Mouse (Mus musculus): ENCODE data around the gene Mc1r.
A peak's percentile ranks its signal among the peaks of the same experiment; 100 is the strongest.
"Not testable (repeated sequence)": the region's sequence is repeated elsewhere in the genome, so short reads cannot be mapped to it uniquely, and the experiment has no call there.

Gene Mc1r

GRCm38 (mm10) chr8:123429722-123430013 lies 22.8 kb downstream of the Mc1r start:
- DNase-seq (ENCODE audit: extremely low spot score, low spot score), result not testable (repeated sequence)

- not testable (repeated sequence) for DNase-seq (ENCODE audit: extremely low spot score, low spot score)
Observed at GRCm38 (mm10) chr8:123430936-123431335, 24.0 kb downstream of the Mc1r start.

- no peak for DNase-seq (ENCODE audit: extremely low spot score, low spot score)
Observed at GRCm38 (mm10) chr8:123431616-123432365, 24.9 kb downstream of the Mc1r start.

- DNase-seq (ENCODE audit: extremely low spot score, low spot score), result no peak
Observed at GRCm38 (mm10) chr8:123432381-123432780, 25.5 kb downstream of the Mc1r start.

GRCm38 (mm10) chr8:123433241-123433974 lies 26.5 kb downstream of the Mc1r start:
- DNase-seq (ENCODE audit: extremely low spot score, low spot score), result not testable (repeated sequence)

GRCm38 (mm10) chr8:123441788-123442187 lies 34.9 kb downstream of the Mc1r start:
- no peak for DNase-seq (ENCODE audit: extremely low spot score, low spot score)

- no peak for DNase-seq (ENCODE audit: extremely low spot score, low spot score)
Observed at GRCm38 (mm10) chr8:123442351-123442750, 35.4 kb downstream of the Mc1r start.

GRCm38 (mm10) chr8:123442871-123443575 lies 36.1 kb downstream of the Mc1r start:
- DNase-seq (ENCODE audit: extremely low spot score, low spot score), result peak; percentile 93

- DNase-seq (ENCODE audit: extremely low spot score, low spot score), result no peak
Observed at GRCm38 (mm10) chr8:123443576-123443921, 36.6 kb downstream of the Mc1r start.

- DNase-seq (ENCODE audit: extremely low spot score, low spot score), result no peak
Observed at GRCm38 (mm10) chr8:123444131-123444530, 37.2 kb downstream of the Mc1r start.

- DNase-seq (ENCODE audit: extremely low spot score, low spot score), result no peak
Observed at GRCm38 (mm10) chr8:123445981-123446380, 39.1 kb downstream of the Mc1r start.

- no peak for DNase-seq (ENCODE audit: extremely low spot score, low spot score)
Observed at GRCm38 (mm10) chr8:123446799-123447198, 39.9 kb downstream of the Mc1r start.

- no peak for DNase-seq (ENCODE audit: extremely low spot score, low spot score)
Observed at GRCm38 (mm10) chr8:123450783-123451182, 43.9 kb downstream of the Mc1r start.

- not testable (repeated sequence) for DNase-seq (ENCODE audit: extremely low spot score, low spot score)
Observed at GRCm38 (mm10) chr8:123451747-123452146, 44.8 kb downstream of the Mc1r start.

GRCm38 (mm10) chr8:123452149-123452548 lies 45.2 kb downstream of the Mc1r start:
- no peak for DNase-seq (ENCODE audit: extremely low spot score, low spot score)

GRCm38 (mm10) chr8:123453291-123453690 lies 46.4 kb downstream of the Mc1r start:
- no peak for DNase-seq (ENCODE audit: extremely low spot score, low spot score)

GRCm38 (mm10) chr8:123453951-123454350 lies 47.0 kb downstream of the Mc1r start:
- DNase-seq (ENCODE audit: extremely low spot score, low spot score), result no peak

GRCm38 (mm10) chr8:123454559-123454958 lies 47.7 kb downstream of the Mc1r start:
- DNase-seq (ENCODE audit: extremely low spot score, low spot score), result no peak
